Comparison of ENCODE assay signal across 21 mouse cellular contexts in the genomic region with DNA sequence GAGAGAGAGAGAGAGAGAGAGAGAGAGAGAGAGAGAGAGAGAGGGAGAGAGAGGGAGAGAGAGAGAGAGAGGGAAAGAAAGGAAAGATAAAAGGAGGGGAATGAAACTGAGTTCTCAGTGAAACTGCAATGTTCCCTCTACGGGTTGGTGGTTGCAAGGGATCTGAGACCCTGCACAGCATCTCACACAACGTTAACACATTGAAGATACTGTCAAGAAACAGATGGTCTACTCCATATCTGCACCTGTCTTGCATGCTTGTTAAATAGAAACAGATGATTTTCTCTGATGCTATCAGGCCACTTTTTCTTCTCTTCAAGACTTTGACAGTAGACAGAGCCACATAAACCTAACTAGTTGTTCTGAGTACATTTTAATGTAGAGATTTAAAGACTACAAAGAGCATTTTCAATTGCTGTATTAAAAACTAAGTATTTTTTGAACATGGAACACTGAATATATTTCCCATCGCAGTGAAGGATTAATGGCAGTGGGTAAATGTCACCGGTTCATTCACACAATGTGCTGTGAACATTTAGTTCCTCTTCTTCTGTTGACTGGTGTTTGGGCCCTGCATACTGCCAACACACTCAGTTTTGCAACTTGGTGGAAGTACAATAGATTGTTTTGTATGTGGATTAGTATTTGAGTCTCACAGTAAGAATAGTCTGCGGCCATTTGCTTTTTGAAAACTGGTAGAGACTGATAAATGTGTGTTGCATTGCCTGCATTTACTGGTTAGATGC.
DNase-seq lines count a peak whose midpoint lies in the region; ATAC-seq and TF ChIP-seq lines count a peak whose summit lies in the region.
"Had no signal": no experiment of that assay in that cellular context is flagged by ENCODE, and none has a peak within 500 bp of the region (broad histone marks: within the 10 kb centered on the region; RNA-seq: fewer than 3 reads in every experiment).

No protein-coding gene starts in this region.

- peak; percentile 29 for DNase-seq in embryo, embryonic 10.5 days (ENCODE audit: low spot score)
- DNase-seq in embryo, embryonic 11 days: no peak
- no peak for DNase-seq in forebrain, embryonic 10.5 days (ENCODE audit: extremely low spot score, low spot score)
- DNase-seq in adrenal gland, postnatal 36 days: no peak
- no peak for DNase-seq in thymus, postnatal 14 days
- DNase-seq: adrenal gland, postnatal 14 days; cerebellum, adult 2 months; cerebellum, postnatal 10 days; gastrocnemius, postnatal 10 days; heart, adult 2 months; heart, postnatal 14 days; kidney, adult 18-20 months had no signal

- H3K9me3 ChIP-seq in forebrain, embryonic 15.5 days: no peaks in the 10 kb centered on the region
- H3K9me3 ChIP-seq in forebrain, embryonic 10.5 days: no peaks in the 10 kb centered on the region
- H3K9me3 ChIP-seq: embryonic facial prominence, embryonic 12.5 days; heart, embryonic 15.5 days; hindbrain, embryonic 10.5 days; intestine, embryonic 15.5 days had no signal

- no peaks in the 10 kb centered on the region for H3K4me1 ChIP-seq in forebrain, embryonic 15.5 days
- no peaks in the 10 kb centered on the region for H3K4me1 ChIP-seq in forebrain, embryonic 10.5 days
- H3K4me1 ChIP-seq: embryonic facial prominence, embryonic 12.5 days; heart, embryonic 15.5 days; hindbrain, embryonic 10.5 days; intestine, embryonic 15.5 days had no signal

- no peak overlapping the region for H3K27ac ChIP-seq in forebrain, embryonic 15.5 days (replicated peaks)
- H3K27ac ChIP-seq in forebrain, embryonic 10.5 days: no peak overlapping the region
- H3K27ac ChIP-seq: embryonic facial prominence, embryonic 12.5 days; heart, adult 2 months; heart, embryonic 15.5 days; hindbrain, embryonic 10.5 days; hindbrain, embryonic 14.5 days; intestine, embryonic 15.5 days had no signal

- no peaks in the 10 kb centered on the region for H3K36me3 ChIP-seq in forebrain, embryonic 15.5 days
- no peaks in the 10 kb centered on the region for H3K36me3 ChIP-seq in forebrain, embryonic 10.5 days (replicated peaks)
- no peaks in the 10 kb centered on the region for H3K36me3 ChIP-seq in myocyte (ENCODE audit: control insufficient read depth, insufficient read depth)
- H3K36me3 ChIP-seq: embryonic facial prominence, embryonic 12.5 days; heart, embryonic 15.5 days; hindbrain, embryonic 10.5 days; intestine, embryonic 15.5 days had no signal

- H3K9ac ChIP-seq in forebrain, embryonic 15.5 days (replicated peaks): no peak overlapping the region
- H3K9ac ChIP-seq: embryonic facial prominence, embryonic 12.5 days; heart, embryonic 15.5 days; hindbrain, embryonic 14.5 days; intestine, embryonic 15.5 days had no signal

- H3ac ChIP-seq in myocyte (ENCODE audit: control insufficient read depth, insufficient read length): no peak overlapping the region

- H3K27me3 ChIP-seq in forebrain, embryonic 15.5 days: no peaks in the 10 kb centered on the region
- no peaks in the 10 kb centered on the region for H3K27me3 ChIP-seq in forebrain, embryonic 10.5 days (ENCODE audit: poor library complexity, severe bottlenecking)
- no peaks in the 10 kb centered on the region for H3K27me3 ChIP-seq in myocyte (ENCODE audit: control insufficient read depth, insufficient read depth, insufficient read length)
- H3K27me3 ChIP-seq: embryonic facial prominence, embryonic 12.5 days; heart, embryonic 15.5 days; intestine, embryonic 15.5 days had no signal

- no peak overlapping the region for H3K4me3 ChIP-seq in forebrain, embryonic 15.5 days
- no peak overlapping the region for H3K4me3 ChIP-seq in forebrain, embryonic 10.5 days
- no peak overlapping the region for H3K4me3 ChIP-seq in myocyte
- H3K4me3 ChIP-seq: embryonic facial prominence, embryonic 12.5 days; heart, adult 2 months; heart, embryonic 15.5 days; hindbrain, embryonic 10.5 days; intestine, embryonic 15.5 days had no signal

- 60% methylated on average over 5 of the region's 5 CpGs for WGBS in forebrain, embryonic 15.5 days
- 78% methylated on average over 5 of the region's 5 CpGs for WGBS in forebrain, embryonic 10.5 days

- H3K4me2 ChIP-seq in forebrain, embryonic 15.5 days (replicated peaks): no peak overlapping the region
- no peak overlapping the region for H3K4me2 ChIP-seq in myocyte (ENCODE audit: low read depth)
- H3K4me2 ChIP-seq: embryonic facial prominence, embryonic 12.5 days; heart, embryonic 11.5 days; heart, embryonic 15.5 days; hindbrain, embryonic 14.5 days; intestine, embryonic 15.5 days had no signal

- peak; percentile 74; the same call in 1 of the 2 replicates for ATAC-seq in forebrain, embryonic 15.5 days (replicated peaks)
- ATAC-seq in hematopoietic stem cell, adult 5-6 weeks (replicated peaks in 1 of 2; ENCODE audit: insufficient read depth in 1 of 2, low FRiP score in 2 of 2, low TSS enrichment in 1 of 2, low read depth in 1 of 2, poor library complexity in 2 of 2, severe bottlenecking in 2 of 2): peak; percentile 56 to 58; a peak in 3 of 4 replicates
- ATAC-seq: intestine, embryonic 15.5 days had no signal

- no peaks in the 10 kb centered on the region for H3K79me2 ChIP-seq in myocyte (ENCODE audit: control insufficient read depth, insufficient read depth)

- TF ChIP-seq POLR2A in myocyte (IDR thresholded peaks at IDR 0.05; ENCODE audit: insufficient read length, low read depth): no peak

TF ChIP-seq in myocyte, 11 proteins besides CTCF, POLR2A, EP300 and RAD21:
- no peak for TF ChIP-seq USF1 (IDR thresholded peaks at IDR 0.05; ENCODE audit: low read depth)
- no peak for TF ChIP-seq REST (IDR thresholded peaks at IDR 0.05; ENCODE audit: insufficient read depth, insufficient read length)
- TF ChIP-seq MYOD1 (IDR thresholded peaks at IDR 0.05; ENCODE audit: control insufficient read depth in 1 of 3, insufficient read length in 2 of 3, low read depth in 2 of 3): peak in 2 of 3 experiments; percentile 37 to 44
